Mouse (Mus musculus) mesoderm, embryonic 11.5 days (tissue): ENCODE results near the gene Amd1.
A peak's percentile ranks its signal among the peaks of the same experiment; 100 is the strongest.

Source experiments
- DNase-seq: peaks from one replicate; pipeline ENCODE4 v3.0.0-alpha.2; 2012; ENCODE audit warnings: low read depth, low spot score

Amd1 gene

DNA sequence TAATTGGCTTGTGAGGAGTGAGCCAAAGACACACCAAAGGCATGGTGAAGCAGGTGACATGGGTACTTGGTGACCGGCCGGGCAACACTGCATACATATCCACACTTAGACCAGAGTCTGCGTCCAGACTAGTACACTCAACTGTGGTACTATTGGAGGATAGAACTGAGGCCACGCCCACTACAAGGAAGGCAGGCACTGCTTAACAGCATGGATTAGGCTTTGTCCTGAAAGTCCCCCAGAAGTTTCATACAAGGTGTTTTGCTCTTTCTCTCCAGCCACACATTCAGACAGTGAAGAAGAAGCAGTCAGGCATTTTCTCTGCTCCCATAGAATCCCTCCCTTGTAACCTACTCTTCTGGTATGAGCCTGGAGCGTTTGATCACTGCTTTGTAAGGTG is 45.3 kb downstream of the Amd1 start:
- DNase-seq = peak; percentile 77

DNA sequence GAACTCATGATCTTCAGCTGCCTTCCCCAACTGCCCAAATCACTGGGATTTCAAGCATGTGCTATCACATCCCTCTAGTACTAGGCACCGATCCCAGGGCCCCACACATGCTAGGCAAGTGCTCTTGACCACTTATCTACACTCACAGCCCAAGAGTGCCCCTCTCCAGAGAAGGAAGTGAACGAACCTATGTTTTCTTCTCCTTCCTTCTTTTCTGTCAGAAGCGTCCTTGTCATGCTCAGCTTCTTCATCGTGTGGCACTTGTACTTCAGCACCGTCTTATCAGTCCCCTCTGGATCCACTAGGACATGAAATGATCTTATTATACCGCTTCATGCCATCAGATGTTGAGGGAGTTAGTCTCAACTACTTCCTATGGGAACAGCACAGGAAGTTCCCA is 51.0 kb downstream of the Amd1 start:
- DNase-seq = no peak

DNA sequence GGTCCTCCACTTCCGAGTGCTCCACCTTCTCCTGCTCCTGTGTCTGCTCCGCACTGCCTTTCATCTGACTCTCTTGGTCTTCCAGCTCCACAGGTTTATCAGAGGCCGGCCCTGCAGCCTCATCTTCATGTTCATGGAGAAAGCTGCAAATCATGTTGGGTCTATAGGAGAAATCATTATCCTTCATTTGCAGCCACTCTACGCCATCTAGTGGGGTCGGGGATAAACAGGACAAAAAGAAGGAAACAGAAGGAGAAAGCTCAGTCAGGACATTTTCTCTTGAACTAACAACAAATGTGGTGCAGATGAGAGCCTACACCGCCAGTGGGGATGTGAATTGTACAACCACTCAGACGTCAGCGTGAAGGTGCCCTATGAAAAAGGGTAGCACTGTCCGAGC is 52.4 kb downstream of the Amd1 start:
- DNase-seq = no peak

DNA sequence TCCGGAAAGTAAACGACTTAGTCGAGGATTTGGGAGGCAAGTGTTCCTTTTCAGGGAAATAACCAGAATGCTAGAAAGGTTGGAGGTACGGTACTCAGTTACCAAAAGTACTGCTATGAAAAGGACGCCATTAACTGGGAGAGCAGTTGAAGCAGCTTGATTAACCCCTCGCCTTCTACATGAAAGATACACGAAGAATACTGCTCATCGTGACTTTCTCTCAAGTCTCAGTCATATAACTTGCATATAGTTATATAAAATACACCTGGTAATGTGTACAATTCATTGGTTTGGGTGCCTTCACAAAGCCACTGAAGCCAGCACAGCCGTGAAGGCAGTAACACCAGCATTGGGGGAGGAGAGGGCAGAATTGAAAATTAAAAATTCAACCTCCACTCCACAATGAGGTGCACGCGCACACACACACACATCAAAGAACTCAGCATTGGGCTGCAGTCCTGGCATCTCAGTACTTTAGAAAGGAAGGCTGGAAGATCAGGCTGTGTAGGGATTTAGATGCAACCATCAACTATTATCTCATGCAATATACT is 54.7 kb downstream of the Amd1 start:
- no peak for DNase-seq

DNA sequence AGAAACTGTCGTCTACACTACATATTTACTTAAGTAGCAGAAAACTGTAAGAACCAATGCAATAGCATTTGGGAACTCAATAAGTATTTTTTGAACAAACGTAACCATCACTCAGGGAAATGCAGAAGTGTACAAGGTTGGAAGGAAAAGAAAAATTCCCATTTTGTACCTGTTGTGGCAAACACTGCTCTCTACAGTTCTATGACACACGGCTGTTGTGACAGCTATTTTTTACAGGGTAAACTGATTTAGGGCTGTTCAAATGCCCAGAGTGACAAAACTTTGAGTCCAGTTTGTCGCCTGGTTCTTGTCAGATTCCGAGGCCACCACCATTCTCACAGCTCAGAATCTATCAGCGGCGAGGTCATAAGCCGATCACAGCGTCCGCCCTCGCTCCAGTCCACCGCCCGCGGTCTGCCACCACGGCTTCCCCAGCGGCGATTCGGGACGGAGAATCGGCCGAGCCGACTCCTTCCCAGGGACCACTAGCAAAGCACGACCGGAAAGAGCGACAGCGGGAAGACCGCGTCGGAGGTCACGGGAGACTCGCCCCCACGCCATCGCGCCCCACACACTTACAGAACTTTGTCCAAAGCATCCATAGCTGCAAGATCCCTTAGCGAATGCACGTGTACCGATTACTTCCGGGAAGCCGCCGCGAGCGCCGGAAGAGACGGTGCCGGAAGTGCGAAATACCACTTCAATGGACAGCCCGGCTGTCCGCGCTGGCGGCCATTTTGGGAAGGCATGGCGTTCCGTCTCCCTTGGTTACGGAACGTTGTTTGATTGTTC is 55.4 kb downstream of the Amd1 start, which contains the start of gene Rpf2:
Gene Rpf2 (minus strand): TSS at position 663 of the 792 bp plus-strand sequence.
- DNase-seq = peak; percentile 93

DNA sequence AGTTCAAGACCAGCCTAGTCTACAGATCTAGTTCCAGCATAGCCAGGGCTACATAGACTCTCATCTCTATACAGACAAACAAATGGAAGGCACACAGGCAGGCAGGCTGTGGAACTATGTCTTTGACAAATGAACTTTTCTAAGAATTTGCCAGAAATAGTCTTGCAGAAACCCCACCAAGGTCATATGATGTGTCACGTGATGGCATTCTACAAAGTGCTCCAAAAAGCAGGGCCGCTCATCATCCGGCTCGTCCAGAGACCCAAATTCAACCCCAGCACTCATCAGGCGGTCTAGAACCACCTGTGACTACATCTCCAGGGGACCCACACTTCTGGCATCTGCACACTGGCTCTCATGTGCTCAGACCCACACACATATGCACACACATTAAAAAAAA is 64.2 kb downstream of the Amd1 start:
- DNase-seq = no peak
